Mouse (Mus musculus): ENCODE results near the gene Npy. TPM values are rescaled to one million over a fixed set of nuclear protein-coding genes. Genes with fewer than 3 reads are reported as not detected.
A peak's percentile ranks its signal among the peaks of the same experiment; 100 is the strongest.

The Npy gene
- polyA plus RNA-seq (2014; fragmentation: Nextera tagmentation; extraction: Ambion mirVana), result 0.52 and 1.9 TPM in 2 replicates

DNA sequence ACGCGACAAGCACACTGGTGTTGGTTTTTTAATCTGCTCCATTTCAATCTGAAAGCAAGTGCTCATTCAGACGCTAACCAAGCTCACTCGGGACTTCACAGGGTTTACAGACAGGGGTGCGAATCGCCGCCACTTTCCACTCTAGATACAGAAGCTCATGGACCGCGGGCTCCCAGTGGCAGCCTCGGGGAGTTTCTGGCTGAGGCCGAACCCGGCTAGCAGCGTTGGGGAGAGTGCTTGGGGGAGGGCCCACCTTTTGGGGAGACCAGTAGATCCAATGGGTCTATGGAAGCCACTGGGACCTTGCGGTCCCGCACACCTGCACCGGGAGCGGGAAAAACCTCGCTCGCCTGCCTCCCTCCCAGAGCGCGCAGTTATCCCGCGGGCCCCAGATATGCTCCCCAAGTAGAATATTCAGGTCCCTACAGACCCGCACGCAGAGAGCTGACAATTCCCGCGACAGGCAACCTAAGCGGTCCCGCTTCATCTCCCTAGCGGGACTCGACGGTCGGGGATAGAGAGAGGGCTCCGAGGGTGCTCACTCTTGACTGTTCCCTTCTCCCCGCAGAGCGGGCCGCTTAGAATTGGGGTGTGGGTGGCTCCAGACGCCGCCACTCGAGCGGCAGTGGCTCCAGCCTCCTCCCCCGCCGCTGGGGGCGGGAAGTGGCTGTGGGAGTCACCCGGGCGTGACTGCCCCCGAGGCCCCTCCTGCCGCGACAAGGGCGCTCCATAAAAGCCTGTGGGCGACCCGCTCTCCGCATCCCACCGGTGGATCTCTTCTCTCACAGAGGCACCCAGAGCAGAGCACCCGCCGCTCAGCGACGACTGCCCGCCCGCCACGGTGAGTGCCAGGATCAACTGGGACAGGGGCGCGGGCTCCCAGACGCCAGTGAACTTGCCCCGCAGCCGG lies at the start of gene Npy:
TSS of gene Npy (plus strand) at position 750 of the 910 bp plus-strand sequence.
- peak; percentile 22; the same call in 1 of the 2 replicates for ATAC-seq (replicated peaks; ENCODE audit: insufficient number of reproducible peaks, low FRiP score, low TSS enrichment)

DNA sequence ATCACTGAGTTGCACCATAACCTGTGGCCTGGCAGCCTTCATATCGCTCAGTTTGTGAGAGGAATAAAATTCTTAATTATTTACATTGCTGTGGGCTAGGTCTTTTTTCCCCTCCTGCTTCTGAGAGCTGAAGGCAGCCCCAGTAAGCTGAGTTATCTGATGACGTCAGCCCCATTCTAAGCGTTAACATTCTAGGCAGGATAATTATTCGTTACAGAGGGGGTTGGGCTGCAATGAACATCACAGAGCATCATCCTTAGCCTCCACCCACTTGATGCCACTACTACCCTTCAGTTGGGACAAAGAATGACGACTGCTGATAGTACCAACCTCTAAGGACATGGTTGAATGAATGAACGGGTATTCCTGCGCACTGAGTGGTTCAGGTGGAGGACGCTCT lies 47.5 kb upstream of the Npy start:
- Histone ChIP-seq H3K27me3 (ENCODE audit: control insufficient read depth, insufficient read depth, low read length) (no peaks in the 10 kb centered on the region), H3K9ac (ENCODE audit: low read depth, low read length) (no peak overlapping the region), H3K9me3 (replicated peaks; ENCODE audit: control insufficient read depth, low read length) (no peaks in the 10 kb centered on the region), H3K4me2 (no peak overlapping the region), H3K4me3 (ENCODE audit: low read depth, low read length) (no peak overlapping the region), H3K36me3 (ENCODE audit: control insufficient read depth, insufficient read depth, low read length) (no peaks in the 10 kb centered on the region), H3K4me1 (ENCODE audit: control insufficient read depth, insufficient read depth, low read length) (no peaks in the 10 kb centered on the region), H3K27ac (ENCODE audit: low read depth, low read length) (no peak overlapping the region)
- no peak for ATAC-seq (replicated peaks; ENCODE audit: insufficient number of reproducible peaks, low FRiP score, low TSS enrichment)
- WGBS (ENCODE audit: insufficient replicate concordance), result 62% methylated on average over 8 of the region's 8 CpGs

More for the DNA sequence above, at the start of gene Npy:
- Histone ChIP-seq H3K36me3 (ENCODE audit: control insufficient read depth, insufficient read depth, low read length) (no peaks in the 10 kb centered on the region), H3K4me3 (ENCODE audit: low read depth, low read length) (peak within 1 kb of the TSS; percentile 52), H3K27ac (ENCODE audit: low read depth, low read length) (no peak within 1 kb of the TSS), H3K4me2 (peak within 1 kb of the TSS; percentile 94), H3K4me1 (ENCODE audit: control insufficient read depth, insufficient read depth, low read length) (0 out of 2 replicates have a peak, but pooled peaks cover 5% of the 10 kb centered on the region), H3K27me3 (ENCODE audit: control insufficient read depth, insufficient read depth, low read length) (peaks cover 41% of the 10 kb centered on the region), H3K9ac (ENCODE audit: low read depth, low read length) (no peak within 1 kb of the TSS), H3K9me3 (replicated peaks; ENCODE audit: control insufficient read depth, low read length) (no peaks in the 10 kb centered on the region)
- WGBS (ENCODE audit: insufficient replicate concordance), result under 1% methylated on average over 66 of the region's 66 CpGs

DNA sequence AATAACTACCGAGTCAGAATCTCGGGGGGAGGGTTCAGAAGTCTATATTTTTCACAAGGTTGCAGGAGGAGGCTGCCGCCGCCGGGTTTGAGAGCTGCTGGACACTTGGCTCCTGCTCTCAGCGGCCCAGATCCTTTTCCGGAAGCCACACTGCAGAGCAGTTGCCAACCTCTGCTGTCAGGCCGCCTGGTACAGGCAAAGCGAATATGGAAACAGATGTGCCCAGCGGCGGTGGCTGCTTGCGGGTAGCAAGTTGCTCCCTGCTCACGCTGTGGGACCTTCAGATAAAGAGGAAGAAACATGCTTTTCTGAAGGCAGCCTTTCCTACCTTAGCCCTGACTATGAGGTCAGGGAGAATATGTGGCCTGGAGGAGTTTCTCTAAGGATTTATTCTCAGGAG lies 44.4 kb upstream of the Npy start:
- no peaks in the 10 kb centered on the region for H3K36me3 ChIP-seq (ENCODE audit: control insufficient read depth, insufficient read depth, low read length)
- H3K27me3 ChIP-seq (ENCODE audit: control insufficient read depth, insufficient read depth, low read length), result no peaks in the 10 kb centered on the region
- WGBS (ENCODE audit: insufficient replicate concordance), result 66% methylated on average over 13 of the region's 13 CpGs
- H3K4me1 ChIP-seq (ENCODE audit: control insufficient read depth, insufficient read depth, low read length), result no peaks in the 10 kb centered on the region
- no peak overlapping the region for H3K4me3 ChIP-seq (ENCODE audit: low read depth, low read length)
- no peak overlapping the region for H3K9ac ChIP-seq (ENCODE audit: low read depth, low read length)
- H3K27ac ChIP-seq (ENCODE audit: low read depth, low read length), result no peak overlapping the region
- no peak for ATAC-seq (replicated peaks; ENCODE audit: insufficient number of reproducible peaks, low FRiP score, low TSS enrichment)
- no peaks in the 10 kb centered on the region for H3K9me3 ChIP-seq (replicated peaks; ENCODE audit: control insufficient read depth, low read length)
- no peak overlapping the region for H3K4me2 ChIP-seq

DNA sequence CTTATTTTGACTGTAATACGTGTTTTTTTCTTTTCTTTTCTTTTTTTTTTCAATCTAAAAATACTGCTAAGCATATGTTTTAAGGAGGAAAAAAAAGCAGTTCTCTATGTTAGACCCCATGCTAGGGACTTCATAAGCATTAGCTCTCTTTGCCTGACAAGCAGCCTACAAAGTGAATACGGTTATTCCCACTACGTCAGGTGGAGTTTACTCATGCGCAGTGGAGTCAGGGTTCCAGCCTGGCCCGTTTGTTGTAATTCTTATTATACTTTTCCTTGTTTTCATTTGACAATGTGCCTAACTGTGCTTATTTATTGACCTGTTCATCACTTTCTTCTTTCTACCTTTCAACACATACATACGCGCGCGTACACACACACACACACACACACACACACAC lies 43.8 kb upstream of the Npy start:
- no peak for ATAC-seq (replicated peaks; ENCODE audit: insufficient number of reproducible peaks, low FRiP score, low TSS enrichment)
- H3K27ac ChIP-seq (ENCODE audit: low read depth, low read length), result no peak overlapping the region
- H3K4me3 ChIP-seq (ENCODE audit: low read depth, low read length), result no peak overlapping the region
- no peaks in the 10 kb centered on the region for H3K27me3 ChIP-seq (ENCODE audit: control insufficient read depth, insufficient read depth, low read length)
- no peaks in the 10 kb centered on the region for H3K4me1 ChIP-seq (ENCODE audit: control insufficient read depth, insufficient read depth, low read length)
- H3K36me3 ChIP-seq (ENCODE audit: control insufficient read depth, insufficient read depth, low read length), result no peaks in the 10 kb centered on the region
- WGBS (ENCODE audit: insufficient replicate concordance), result 90% methylated on average over 9 of the region's 9 CpGs
- H3K4me2 ChIP-seq, result no peak overlapping the region
- no peak overlapping the region for H3K9ac ChIP-seq (ENCODE audit: low read depth, low read length)
- no peaks in the 10 kb centered on the region for H3K9me3 ChIP-seq (replicated peaks; ENCODE audit: control insufficient read depth, low read length)

DNA sequence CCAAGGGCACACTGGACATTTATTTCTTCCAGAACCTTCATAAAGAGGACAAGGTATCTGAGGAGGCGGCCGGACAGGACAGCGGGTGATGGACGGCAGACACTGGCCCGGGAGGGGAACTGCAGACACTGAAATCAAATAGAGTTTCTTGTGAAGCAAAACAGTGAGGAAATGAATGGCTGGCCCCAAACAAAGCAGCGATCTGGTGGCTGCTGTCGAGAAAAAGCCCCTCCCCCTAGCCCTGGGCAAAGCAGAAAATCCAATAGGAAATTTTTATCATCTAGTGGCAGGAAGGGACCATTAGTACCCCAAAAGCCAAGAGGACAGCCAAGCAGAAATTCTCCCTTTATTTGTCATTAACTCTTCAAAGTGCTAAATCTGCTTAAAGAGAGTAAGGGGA lies 42.9 kb upstream of the Npy start:
- H3K4me3 ChIP-seq (ENCODE audit: low read depth, low read length), result no peak overlapping the region
- no peak overlapping the region for H3K27ac ChIP-seq (ENCODE audit: low read depth, low read length)
- H3K36me3 ChIP-seq (ENCODE audit: control insufficient read depth, insufficient read depth, low read length), result no peaks in the 10 kb centered on the region
- WGBS (ENCODE audit: insufficient replicate concordance), result 44% methylated on average over 7 of the region's 7 CpGs
- no peak for ATAC-seq (replicated peaks; ENCODE audit: insufficient number of reproducible peaks, low FRiP score, low TSS enrichment)
- no peaks in the 10 kb centered on the region for H3K4me1 ChIP-seq (ENCODE audit: control insufficient read depth, insufficient read depth, low read length)
- H3K27me3 ChIP-seq (ENCODE audit: control insufficient read depth, insufficient read depth, low read length), result no peaks in the 10 kb centered on the region
- H3K9ac ChIP-seq (ENCODE audit: low read depth, low read length), result no peak overlapping the region
- no peak overlapping the region for H3K4me2 ChIP-seq
- no peaks in the 10 kb centered on the region for H3K9me3 ChIP-seq (replicated peaks; ENCODE audit: control insufficient read depth, low read length)

DNA sequence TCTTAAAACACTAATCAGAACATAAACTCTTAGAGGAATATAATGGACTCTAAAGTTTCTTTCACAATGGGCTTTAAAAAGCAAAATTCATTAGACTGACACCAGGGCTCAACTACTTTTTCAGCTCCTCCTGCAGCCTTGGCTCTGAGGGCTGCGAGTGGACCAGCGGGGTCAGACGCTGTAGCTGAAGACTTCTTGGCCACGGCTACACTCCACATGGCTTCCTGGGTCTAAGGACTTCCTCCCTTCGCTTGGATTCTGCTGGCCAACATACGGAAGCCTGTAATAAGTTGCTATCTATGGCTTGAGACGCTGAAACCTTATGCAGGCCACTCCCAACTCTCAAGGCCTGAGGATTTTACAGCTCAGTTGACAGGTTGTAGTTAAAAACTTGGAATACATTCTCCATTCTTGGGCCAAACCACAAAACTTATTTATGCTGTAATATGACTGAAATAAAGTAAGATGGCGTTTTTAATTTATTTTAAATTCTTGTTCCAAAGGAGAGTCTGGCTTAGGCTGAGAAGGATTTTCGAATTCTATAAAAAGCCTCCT lies 41.6 kb upstream of the Npy start:
- H3K9ac ChIP-seq (ENCODE audit: low read depth, low read length), result no peak overlapping the region
- H3K36me3 ChIP-seq (ENCODE audit: control insufficient read depth, insufficient read depth, low read length), result no peaks in the 10 kb centered on the region
- no peak overlapping the region for H3K4me3 ChIP-seq (ENCODE audit: low read depth, low read length)
- no peak for ATAC-seq (replicated peaks; ENCODE audit: insufficient number of reproducible peaks, low FRiP score, low TSS enrichment)
- no peaks in the 10 kb centered on the region for H3K4me1 ChIP-seq (ENCODE audit: control insufficient read depth, insufficient read depth, low read length)
- no peak overlapping the region for H3K4me2 ChIP-seq
- H3K27ac ChIP-seq (ENCODE audit: low read depth, low read length), result no peak overlapping the region
- WGBS (ENCODE audit: insufficient replicate concordance), result 82% methylated on average over 9 of the region's 9 CpGs
- no peaks in the 10 kb centered on the region for H3K27me3 ChIP-seq (ENCODE audit: control insufficient read depth, insufficient read depth, low read length)
- no peaks in the 10 kb centered on the region for H3K9me3 ChIP-seq (replicated peaks; ENCODE audit: control insufficient read depth, low read length)

DNA sequence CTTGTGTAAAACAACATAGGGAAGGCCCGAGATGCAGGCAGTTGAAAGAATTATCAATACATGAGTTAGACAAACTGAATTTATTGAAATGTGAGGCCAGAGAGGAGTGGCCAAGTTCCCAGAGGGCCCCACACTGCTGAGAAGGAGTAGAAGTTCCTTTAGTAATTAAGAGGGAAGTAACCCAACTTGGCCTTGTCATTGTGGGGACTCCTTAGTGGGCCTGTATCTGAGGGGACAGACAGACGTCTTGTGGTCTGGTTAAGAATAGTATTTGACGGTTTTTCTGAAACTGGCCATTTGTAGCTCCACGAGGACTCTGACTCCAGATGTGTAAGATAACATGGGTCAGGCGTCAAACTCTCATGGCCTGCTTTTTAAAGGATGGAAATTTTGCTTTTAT lies 40.7 kb upstream of the Npy start:
- Histone ChIP-seq H3K4me2 (no peak overlapping the region), H3K36me3 (ENCODE audit: control insufficient read depth, insufficient read depth, low read length) (no peaks in the 10 kb centered on the region), H3K9ac (ENCODE audit: low read depth, low read length) (no peak overlapping the region), H3K4me3 (ENCODE audit: low read depth, low read length) (no peak overlapping the region), H3K27me3 (ENCODE audit: control insufficient read depth, insufficient read depth, low read length) (no peaks in the 10 kb centered on the region), H3K4me1 (ENCODE audit: control insufficient read depth, insufficient read depth, low read length) (no peaks in the 10 kb centered on the region), H3K27ac (ENCODE audit: low read depth, low read length) (no peak overlapping the region), H3K9me3 (replicated peaks; ENCODE audit: control insufficient read depth, low read length) (no peaks in the 10 kb centered on the region)
- ATAC-seq (replicated peaks; ENCODE audit: insufficient number of reproducible peaks, low FRiP score, low TSS enrichment), result no peak
- 77% methylated on average over 5 of the region's 5 CpGs for WGBS (ENCODE audit: insufficient replicate concordance)

DNA sequence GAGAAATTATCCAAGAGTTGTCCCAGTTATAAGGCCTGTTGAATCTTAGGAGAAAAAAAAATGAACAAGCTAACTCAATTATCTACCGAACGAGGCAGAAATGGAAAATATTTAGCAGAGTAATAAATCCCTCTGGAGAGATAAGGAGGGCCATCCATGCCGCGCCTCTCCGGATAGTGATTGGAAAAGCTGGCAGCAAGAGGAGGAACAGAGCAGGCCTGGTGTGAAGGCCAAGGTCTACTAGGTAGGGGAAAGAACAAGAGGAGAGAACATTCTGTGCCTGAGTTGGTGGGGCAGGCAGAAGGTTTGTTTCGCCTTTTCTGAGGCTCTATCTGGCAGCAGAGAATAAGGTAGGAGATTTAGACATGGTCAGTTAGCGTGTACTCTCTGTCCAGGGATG lies 39.8 kb upstream of the Npy start:
- Histone ChIP-seq H3K27ac (ENCODE audit: low read depth, low read length) (no peak overlapping the region), H3K4me2 (no peak overlapping the region), H3K27me3 (ENCODE audit: control insufficient read depth, insufficient read depth, low read length) (no peaks in the 10 kb centered on the region), H3K4me1 (ENCODE audit: control insufficient read depth, insufficient read depth, low read length) (no peaks in the 10 kb centered on the region), H3K4me3 (ENCODE audit: low read depth, low read length) (no peak overlapping the region), H3K9ac (ENCODE audit: low read depth, low read length) (no peak overlapping the region), H3K36me3 (ENCODE audit: control insufficient read depth, insufficient read depth, low read length) (no peaks in the 10 kb centered on the region), H3K9me3 (replicated peaks; ENCODE audit: control insufficient read depth, low read length) (no peaks in the 10 kb centered on the region)
- no peak for ATAC-seq (replicated peaks; ENCODE audit: insufficient number of reproducible peaks, low FRiP score, low TSS enrichment)
- WGBS (ENCODE audit: insufficient replicate concordance), result 86% methylated on average over 7 of the region's 7 CpGs

All from heart, embryonic 11.5 days (tissue).